Mouse (Mus musculus) liver, embryonic 12.5 days (tissue): ENCODE data around the gene Lrrc45. TPM values are rescaled to one million over a fixed set of nuclear protein-coding genes. Genes with fewer than 3 reads are reported as not detected.
A peak's percentile ranks its signal among the peaks of the same experiment; 100 is the strongest.
"Not testable (repeated sequence)": the region's sequence is repeated elsewhere in the genome, so short reads cannot be mapped to it uniquely, and the experiment has no call there.

Experiments used
- ATAC-seq: fragments of 200-750 bp; cut with Nextera tagmentation; 2 replicates; pipeline ENCODE4 v1.8.0; 2017; ENCODE audit warnings: moderate number of reproducible peaks, mild to moderate bottlenecking, moderate library complexity
- H3K27ac ChIP-seq: fragments of 300-500 bp; sonication (generic); 2 replicates; pipeline ENCODE4 v1.5.1; 2016; ENCODE audit warnings: mild to moderate bottlenecking
- H3K27me3 ChIP-seq: fragments of 300-500 bp; sonication (generic); replicated peaks from 2 replicates; pipeline ENCODE4 v1.6.1; 2016; ENCODE audit warnings: mild to moderate bottlenecking, moderate library complexity
- H3K36me3 ChIP-seq: fragments of 300-500 bp; sonication (generic); 2 replicates; pipeline ENCODE4 v1.6.1; 2016; ENCODE audit warnings: mild to moderate bottlenecking, moderate library complexity
- H3K4me1 ChIP-seq: fragments of 300-500 bp; sonication (generic); 2 replicates; pipeline ENCODE4 v1.6.1; 2016
- H3K4me2 ChIP-seq: fragments of 300-500 bp; sonication (generic); 2 replicates; pipeline ENCODE4 v1.6.1; 2016; ENCODE audit warnings: mild to moderate bottlenecking, moderate library complexity
- H3K4me3 ChIP-seq: fragments of 300-500 bp; sonication (generic); 2 replicates; pipeline ENCODE4 v1.5.1; 2016; ENCODE audit warnings: mild to moderate bottlenecking, moderate library complexity
- H3K9ac ChIP-seq: fragments of 300-500 bp; sonication (generic); 2 replicates; pipeline ENCODE4 v1.6.1; 2016; ENCODE audit warnings: mild to moderate bottlenecking, moderate library complexity
- H3K9me3 ChIP-seq: fragments of 300-500 bp; sonication (generic); replicated peaks from 2 replicates; pipeline ENCODE4 v1.6.1; 2016; ENCODE audit warnings: mild to moderate bottlenecking, moderate library complexity
- WGBS: fragments of 180-500 bp; shearing (Covaris S2); methylation state at CpG from one replicate; pipeline ENCODE4 v1.1.7; 2016; ENCODE audit not compliant: insufficient replicate concordance; 5-methylcytosine and 5-hydroxymethylcytosine counted together
- polyA plus RNA-seq: library from polyadenylated mRNA; unstranded; fragments of >200 nt; fragmentation: Nextera tagmentation; extraction: Ambion mirVana; gene quantifications from 2 replicates; pipeline ENCODE4 v1.2.1, GENCODE M21; 2016

Gene Lrrc45
- polyA plus RNA-seq, 1 experiment from 2014 or later, result 23.6 TPM

GRCm38 (mm10) chr11:120721124-120722066 lies 7.7 kb downstream of the Lrrc45 start, which contains the start of gene Rac3:
TSS of gene Rac3 (plus strand) at chr11:120721470.
- no peak within 1 kb of the TSS for H3K27ac ChIP-seq

GRCm38 (mm10) chr11:120722067-120722630 lies 8.4 kb downstream of the Lrrc45 start:
- H3K36me3 ChIP-seq, result peaks cover 34% of the 10 kb centered on the region
- no peak overlapping the region for H3K27ac ChIP-seq
- peaks cover 55% of the 10 kb centered on the region for H3K27me3 ChIP-seq
- WGBS, result 23% methylated on average over 21 of the region's 21 CpGs
- ATAC-seq, result no peak
- H3K4me2 ChIP-seq, result peak overlapping the region; percentile 80
- H3K4me3 ChIP-seq, result peak overlapping the region; percentile 54
- H3K4me1 ChIP-seq, result peaks cover 28% of the 10 kb centered on the region
- peak overlapping the region; percentile 51 for H3K9ac ChIP-seq
- H3K9me3 ChIP-seq, result no peaks in the 10 kb centered on the region

More at GRCm38 (mm10) chr11:120721124-120722066, 7.7 kb downstream of the Lrrc45 start, which contains the start of gene Rac3:
- Histone ChIP-seq H3K36me3 (peaks cover 40% of the 10 kb centered on the region), H3K4me3 (peak within 1 kb of the TSS; percentile 54), H3K27me3 (peaks cover 55% of the 10 kb centered on the region), H3K4me2 (peak within 1 kb of the TSS; percentile 80), H3K9me3 (no peaks in the 10 kb centered on the region), H3K9ac (peak within 1 kb of the TSS; percentile 51), H3K4me1 (peaks cover 21% of the 10 kb centered on the region)
- WGBS, result under 1% methylated on average over 88 of the region's 90 CpGs
- peak; percentile 28; the same call in 1 of the 2 replicates for ATAC-seq

GRCm38 (mm10) chr11:120722761-120723382 lies 9.1 kb downstream of the Lrrc45 start:
- 78% methylated on average over 11 of the region's 11 CpGs for WGBS
- Histone ChIP-seq H3K9ac (no peak overlapping the region), H3K4me2 (no peak overlapping the region), H3K36me3 (peaks cover 27% of the 10 kb centered on the region), H3K27ac (no peak overlapping the region), H3K9me3 (no peaks in the 10 kb centered on the region), H3K4me1 (peaks cover 34% of the 10 kb centered on the region), H3K27me3 (peaks cover 55% of the 10 kb centered on the region), H3K4me3 (no peak overlapping the region)
- ATAC-seq, result no peak

GRCm38 (mm10) chr11:120723509-120723908 lies 9.8 kb downstream of the Lrrc45 start:
- Histone ChIP-seq H3K4me2 (no peak overlapping the region), H3K9ac (no peak overlapping the region), H3K4me1 (peaks cover 34% of the 10 kb centered on the region), H3K27ac (no peak overlapping the region), H3K27me3 (peaks cover 55% of the 10 kb centered on the region), H3K36me3 (peaks cover 20% of the 10 kb centered on the region), H3K9me3 (no peaks in the 10 kb centered on the region), H3K4me3 (no peak overlapping the region)
- 80% methylated on average over 7 of the region's 7 CpGs for WGBS
- ATAC-seq, result no peak

- Histone ChIP-seq H3K27ac (no peak overlapping the region), H3K9me3 (no peaks in the 10 kb centered on the region), H3K4me1 (peaks cover 32% of the 10 kb centered on the region), H3K27me3 (peaks cover 51% of the 10 kb centered on the region), H3K4me2 (peak overlapping the region; percentile 92), H3K4me3 (peak overlapping the region; percentile 65), H3K9ac (peak overlapping the region; percentile 67), H3K36me3 (0 out of 2 replicates have a peak, but pooled peaks cover 3% of the 10 kb centered on the region)
- peak; percentile 40 for ATAC-seq
- 20% methylated on average over 36 of the region's 36 CpGs for WGBS
These were observed 12.8 kb downstream of the Lrrc45 start for GRCm38 (mm10) chr11:120726243-120727168.

GRCm38 (mm10) chr11:120727169-120727527 lies 13.4 kb downstream of the Lrrc45 start, which contains the start of gene Dcxr:
TSS of gene Dcxr (minus strand) at chr11:120727281.
- H3K27me3 ChIP-seq, result peaks cover 51% of the 10 kb centered on the region
- H3K4me2 ChIP-seq, result peak within 1 kb of the TSS; percentile 92
- H3K4me3 ChIP-seq, result peak within 1 kb of the TSS; percentile 65
- no peak within 1 kb of the TSS for H3K27ac ChIP-seq
- H3K9ac ChIP-seq, result peak within 1 kb of the TSS; percentile 67
- 0% methylated on average over 14 of the region's 14 CpGs for WGBS
- peaks cover 26% of the 10 kb centered on the region for H3K4me1 ChIP-seq
- H3K36me3 ChIP-seq, result 0 out of 2 replicates have a peak, but pooled peaks cover 3% of the 10 kb centered on the region
- ATAC-seq, result peak; percentile 89
- H3K9me3 ChIP-seq, result no peaks in the 10 kb centered on the region

- H3K4me2 ChIP-seq, result peak overlapping the region; percentile 92
- 43% methylated on average over 12 of the region's 12 CpGs for WGBS
- H3K36me3 ChIP-seq, result 0 out of 2 replicates have a peak, but pooled peaks cover 3% of the 10 kb centered on the region
- no peak overlapping the region for H3K27ac ChIP-seq
- H3K9ac ChIP-seq, result 0 out of 2 replicates have a peak overlapping the region, but pooled peaks have one; percentile 67
- 0 out of 2 replicates have a peak overlapping the region, but pooled peaks have one; percentile 65 for H3K4me3 ChIP-seq
- H3K4me1 ChIP-seq, result peaks cover 25% of the 10 kb centered on the region
- ATAC-seq, result no peak
- no peaks in the 10 kb centered on the region for H3K9me3 ChIP-seq
- H3K27me3 ChIP-seq, result peaks cover 51% of the 10 kb centered on the region
These were observed 13.8 kb downstream of the Lrrc45 start for GRCm38 (mm10) chr11:120727564-120727963.

- no peak overlapping the region for H3K27ac ChIP-seq
- H3K4me2 ChIP-seq, result peak overlapping the region; percentile 54
- WGBS, result 67% methylated on average over 11 of the region's 11 CpGs
- no peak overlapping the region for H3K4me3 ChIP-seq
- H3K36me3 ChIP-seq, result 0 out of 2 replicates have a peak, but pooled peaks cover 3% of the 10 kb centered on the region
- H3K4me1 ChIP-seq, result peaks cover 25% of the 10 kb centered on the region
- no peak for ATAC-seq
- no peaks in the 10 kb centered on the region for H3K9me3 ChIP-seq
- H3K9ac ChIP-seq, result no peak overlapping the region
- peaks cover 50% of the 10 kb centered on the region for H3K27me3 ChIP-seq
These were observed 15.0 kb downstream of the Lrrc45 start for GRCm38 (mm10) chr11:120728530-120729240.

GRCm38 (mm10) chr11:120729432-120730050 lies 15.8 kb downstream of the Lrrc45 start:
- 0 out of 2 replicates have a peak overlapping the region, but pooled peaks have one; percentile 14 for H3K9ac ChIP-seq
- H3K4me1 ChIP-seq, result peaks cover 25% of the 10 kb centered on the region
- not testable (repeated sequence) for H3K9me3 ChIP-seq, H3K36me3 ChIP-seq, H3K4me3 ChIP-seq, H3K27ac ChIP-seq
- peak overlapping the region; percentile 54 for H3K4me2 ChIP-seq
- 0 out of 2 replicates have a peak, but pooled peaks have one; percentile 45 for ATAC-seq
- H3K27me3 ChIP-seq, result peaks cover 48% of the 10 kb centered on the region
- 5% methylated on average over 18 of the region's 21 CpGs for WGBS

- no peak for ATAC-seq
- H3K4me2 ChIP-seq, result no peak overlapping the region
- peaks cover 25% of the 10 kb centered on the region for H3K4me1 ChIP-seq
- H3K27ac ChIP-seq, result no peak overlapping the region
- H3K4me3 ChIP-seq, result no peak overlapping the region
- H3K27me3 ChIP-seq, result peaks cover 50% of the 10 kb centered on the region
- WGBS, result 71% methylated on average over 10 of the region's 10 CpGs
- H3K9me3 ChIP-seq, result no peaks in the 10 kb centered on the region
- 0 out of 2 replicates have a peak, but pooled peaks cover 3% of the 10 kb centered on the region for H3K36me3 ChIP-seq
- H3K9ac ChIP-seq, result no peak overlapping the region
These were observed 16.7 kb downstream of the Lrrc45 start for GRCm38 (mm10) chr11:120730331-120730870.
